Mouse (Mus musculus) ovary, postnatal 36 days (tissue): ENCODE results near the gene Iqch.

Experiments
- DNase-seq: peaks from one replicate; pipeline ENCODE4 v3.0.0; 2022; ENCODE audit warnings: low spot score, mixed read lengths

Iqch gene

DNA sequence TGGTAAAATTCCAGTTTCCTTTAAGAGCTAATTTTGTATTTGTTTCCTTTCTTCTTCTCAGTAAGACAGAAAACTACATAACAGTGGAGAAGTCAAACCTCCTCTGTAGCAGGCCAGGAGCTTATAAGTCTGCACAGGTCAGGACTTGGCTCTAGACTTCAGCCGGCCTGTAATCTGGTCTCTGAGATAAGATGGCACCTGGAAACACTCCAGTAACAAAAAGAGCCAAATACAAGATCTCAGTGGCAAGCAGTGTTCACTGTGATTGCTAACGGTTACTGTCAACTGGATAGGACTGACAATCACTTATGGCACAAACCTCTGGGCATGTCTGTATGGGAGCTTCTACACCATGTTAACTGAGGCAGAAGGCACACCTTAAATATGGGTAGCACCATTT, 229.0 kb downstream of the Iqch start:
- DNase-seq = no peak

DNA sequence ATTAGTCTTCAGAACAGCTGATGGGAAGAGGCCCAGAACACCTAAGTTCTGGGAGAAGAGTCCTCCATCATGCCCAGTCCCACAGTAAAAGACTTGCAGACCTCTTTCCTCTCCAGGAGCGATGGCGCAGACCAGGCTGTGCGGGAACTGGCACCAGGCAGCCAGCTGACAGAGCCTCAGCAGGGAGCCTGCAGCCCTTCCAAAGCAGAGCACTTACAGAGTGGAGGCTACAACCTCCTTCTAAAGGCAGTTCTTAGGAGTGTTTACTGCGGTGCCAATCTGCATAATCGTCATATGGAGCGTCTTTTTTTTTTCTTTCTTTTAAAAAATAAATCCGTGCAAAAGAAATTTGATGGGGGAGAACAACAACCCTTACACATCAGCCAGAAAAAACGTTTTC, 229.8 kb downstream of the Iqch start:
- no peak for DNase-seq
